Mouse (Mus musculus): ENCODE data around the gene Faf2. TPM values are rescaled to one million over a fixed set of nuclear protein-coding genes. Genes with fewer than 3 reads are reported as not detected.

The Faf2 gene
- polyA plus RNA-seq (2015; fragmentation: Nextera tagmentation; extraction: Ambion mirVana) = 72.7 and 82.9 TPM in 2 replicates

DNA sequence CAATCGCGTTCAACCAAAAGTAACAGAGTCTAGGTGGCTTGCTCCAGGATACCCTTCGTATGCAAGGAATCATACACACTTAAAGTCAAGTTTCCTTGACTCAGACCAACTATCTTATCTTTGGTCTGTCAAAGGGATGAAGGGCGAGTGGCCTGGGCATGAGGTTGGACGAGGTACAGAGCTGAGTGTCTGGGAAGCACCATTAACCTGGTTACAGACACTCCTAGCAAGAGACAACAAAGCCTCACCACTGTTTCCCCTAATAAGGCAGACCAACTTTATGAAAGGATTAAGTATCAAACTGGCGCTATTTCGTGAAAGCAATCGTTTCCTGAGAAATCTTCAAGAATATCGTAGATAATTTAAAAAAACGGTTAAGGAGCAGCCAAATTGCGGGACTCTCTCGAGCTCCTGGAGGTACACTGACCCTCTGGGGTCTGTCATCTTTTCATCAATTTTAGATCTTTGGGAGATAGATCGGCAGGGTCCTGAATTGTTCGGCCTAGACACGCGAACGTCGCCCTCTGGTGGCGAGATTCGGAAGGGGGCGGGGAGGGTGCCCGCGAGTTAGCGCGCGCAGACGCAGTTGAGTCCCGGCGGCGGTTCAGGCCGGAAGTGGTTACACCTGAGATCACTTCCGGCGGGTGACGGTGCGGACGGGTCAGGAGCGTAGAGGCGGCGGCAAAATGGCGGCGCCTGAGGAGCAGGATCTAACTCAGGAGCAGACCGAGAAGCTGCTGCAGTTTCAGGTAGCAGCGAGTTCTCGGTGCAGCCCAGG lies at the start of gene Faf2:
Gene Faf2 (plus strand): TSS at position 630 of the 778 bp plus-strand sequence.
- WGBS = 9% methylated on average over 44 of the region's 44 CpGs
- peak within 1 kb of the TSS; percentile 66 for H3K27ac ChIP-seq
- no peaks in the 10 kb centered on the region for H3K27me3 ChIP-seq
- peak; percentile 98 for ATAC-seq (ENCODE audit: borderline replicate concordance, extremely low read depth, low FRiP score, low TSS enrichment)
- no peaks in the 10 kb centered on the region for H3K9me3 ChIP-seq
- H3K9ac ChIP-seq = peak within 1 kb of the TSS; percentile 96
- no peaks in the 10 kb centered on the region for H3K36me3 ChIP-seq
- H3K4me3 ChIP-seq = peak within 1 kb of the TSS; percentile 70
- peak within 1 kb of the TSS; percentile 77 for H3K4me2 ChIP-seq
- H3K4me1 ChIP-seq = peaks cover 12% of the 10 kb centered on the region

DNA sequence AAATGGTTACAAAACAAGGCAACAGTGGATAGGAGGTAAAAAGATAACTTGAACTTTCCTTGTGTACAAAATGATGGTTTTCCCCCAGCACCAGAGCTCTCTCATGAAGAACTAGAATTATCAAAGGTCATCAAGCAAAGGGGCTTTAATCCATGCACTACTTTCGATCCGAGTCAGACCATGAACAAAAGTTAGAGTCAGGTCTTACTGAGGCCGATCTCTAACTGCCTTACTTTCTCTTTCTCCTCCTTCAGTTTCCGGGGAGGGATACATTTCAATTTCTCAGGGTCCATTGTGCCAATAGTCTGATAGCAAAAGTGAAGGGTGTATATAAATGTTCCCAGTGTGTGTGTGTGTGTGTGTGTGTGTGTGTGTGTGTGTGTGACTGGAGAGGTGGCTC lies 49.0 kb upstream of the Faf2 start:
- no peaks in the 10 kb centered on the region for H3K9me3 ChIP-seq
- ATAC-seq (ENCODE audit: borderline replicate concordance, extremely low read depth, low FRiP score, low TSS enrichment) = no peak
- WGBS = 79% methylated on average over 4 of the region's 4 CpGs

DNA sequence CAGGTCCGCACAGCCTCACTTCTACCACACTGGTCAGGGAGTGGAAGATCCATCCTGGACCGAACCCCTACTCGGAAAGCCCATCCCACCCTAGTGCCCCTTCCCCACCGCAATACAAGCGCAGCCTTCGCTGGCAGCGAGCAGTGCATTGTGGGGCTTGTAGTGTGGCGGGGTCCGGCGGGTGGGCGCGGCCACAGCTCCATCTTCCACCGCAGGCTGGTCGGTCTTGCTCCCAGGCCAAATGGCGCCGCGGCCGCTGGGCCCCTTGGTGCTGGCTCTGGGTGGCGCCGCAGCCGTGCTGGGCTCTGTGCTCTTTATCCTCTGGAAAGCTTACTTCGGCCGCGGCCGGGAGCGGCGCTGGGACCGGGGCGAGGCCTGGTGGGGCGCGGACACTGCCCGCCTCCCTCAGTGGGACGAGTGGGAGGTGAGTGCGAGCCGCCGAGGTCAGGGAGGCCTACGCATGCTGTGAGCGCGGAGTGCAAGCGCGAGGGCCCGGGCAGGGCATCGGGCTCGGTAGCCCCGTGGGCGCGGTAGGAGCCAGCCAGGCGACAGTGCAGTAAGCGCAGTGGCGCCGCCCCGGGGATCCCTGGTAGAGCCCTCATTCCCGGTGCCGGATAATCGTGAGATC lies 46.6 kb upstream of the Faf2 start, which contains the start of gene Arl10:
Gene Arl10 (plus strand): TSS at position 162 of the 628 bp plus-strand sequence.
- peaks cover 23% of the 10 kb centered on the region for H3K36me3 ChIP-seq
- H3K4me1 ChIP-seq = peaks cover 14% of the 10 kb centered on the region
- H3K9ac ChIP-seq = peak within 1 kb of the TSS; percentile 74
- H3K9me3 ChIP-seq = no peaks in the 10 kb centered on the region
- peak within 1 kb of the TSS; percentile 78 for H3K4me3 ChIP-seq
- peak within 1 kb of the TSS; percentile 79 for H3K27ac ChIP-seq
- peak; percentile 91 for ATAC-seq (ENCODE audit: borderline replicate concordance, extremely low read depth, low FRiP score, low TSS enrichment)
- peak within 1 kb of the TSS; percentile 68 for H3K4me2 ChIP-seq
- under 1% methylated on average over 55 of the region's 55 CpGs for WGBS
- no peaks in the 10 kb centered on the region for H3K27me3 ChIP-seq

More for the DNA sequence above, 49.0 kb upstream of the Faf2 start:
- no peak overlapping the region for H3K4me3 ChIP-seq
- no peaks in the 10 kb centered on the region for H3K27me3 ChIP-seq
- no peak overlapping the region for H3K27ac ChIP-seq
- peaks cover 14% of the 10 kb centered on the region for H3K4me1 ChIP-seq
- H3K4me2 ChIP-seq = no peak overlapping the region
- H3K9ac ChIP-seq = no peak overlapping the region
- H3K36me3 ChIP-seq = 0 out of 2 replicates have a peak, but pooled peaks cover 7% of the 10 kb centered on the region

DNA sequence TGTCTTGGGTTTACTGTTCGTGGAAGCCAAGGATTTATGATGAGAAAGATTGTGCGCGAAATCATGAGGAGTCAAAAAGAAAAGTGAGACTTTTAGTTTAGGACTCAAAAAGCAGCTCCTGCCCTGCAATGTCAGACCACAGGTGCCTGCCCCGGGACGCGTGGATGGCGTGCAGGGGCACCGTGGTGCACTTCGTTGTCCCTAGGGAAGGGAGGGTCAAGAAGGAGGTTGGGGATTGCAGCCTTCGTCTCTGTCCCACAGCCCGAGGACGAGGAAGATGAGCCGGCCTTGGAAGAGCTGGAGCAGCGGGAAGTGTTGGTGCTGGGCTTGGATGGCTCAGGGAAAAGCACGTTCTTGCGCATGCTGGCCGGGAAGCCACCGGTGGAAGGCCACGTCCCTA lies 46.1 kb upstream of the Faf2 start:
- no peaks in the 10 kb centered on the region for H3K9me3 ChIP-seq
- H3K36me3 ChIP-seq = peaks cover 28% of the 10 kb centered on the region
- peak overlapping the region; percentile 68 for H3K4me2 ChIP-seq
- H3K4me3 ChIP-seq = peak overlapping the region; percentile 78
- WGBS = 2% methylated on average over 19 of the region's 19 CpGs
- peak overlapping the region; percentile 74 for H3K9ac ChIP-seq
- peak overlapping the region; percentile 79 for H3K27ac ChIP-seq
- peaks cover 14% of the 10 kb centered on the region for H3K4me1 ChIP-seq
- ATAC-seq (ENCODE audit: borderline replicate concordance, extremely low read depth, low FRiP score, low TSS enrichment) = no peak; the same call in 1 of the 2 replicates
- H3K27me3 ChIP-seq = no peaks in the 10 kb centered on the region

DNA sequence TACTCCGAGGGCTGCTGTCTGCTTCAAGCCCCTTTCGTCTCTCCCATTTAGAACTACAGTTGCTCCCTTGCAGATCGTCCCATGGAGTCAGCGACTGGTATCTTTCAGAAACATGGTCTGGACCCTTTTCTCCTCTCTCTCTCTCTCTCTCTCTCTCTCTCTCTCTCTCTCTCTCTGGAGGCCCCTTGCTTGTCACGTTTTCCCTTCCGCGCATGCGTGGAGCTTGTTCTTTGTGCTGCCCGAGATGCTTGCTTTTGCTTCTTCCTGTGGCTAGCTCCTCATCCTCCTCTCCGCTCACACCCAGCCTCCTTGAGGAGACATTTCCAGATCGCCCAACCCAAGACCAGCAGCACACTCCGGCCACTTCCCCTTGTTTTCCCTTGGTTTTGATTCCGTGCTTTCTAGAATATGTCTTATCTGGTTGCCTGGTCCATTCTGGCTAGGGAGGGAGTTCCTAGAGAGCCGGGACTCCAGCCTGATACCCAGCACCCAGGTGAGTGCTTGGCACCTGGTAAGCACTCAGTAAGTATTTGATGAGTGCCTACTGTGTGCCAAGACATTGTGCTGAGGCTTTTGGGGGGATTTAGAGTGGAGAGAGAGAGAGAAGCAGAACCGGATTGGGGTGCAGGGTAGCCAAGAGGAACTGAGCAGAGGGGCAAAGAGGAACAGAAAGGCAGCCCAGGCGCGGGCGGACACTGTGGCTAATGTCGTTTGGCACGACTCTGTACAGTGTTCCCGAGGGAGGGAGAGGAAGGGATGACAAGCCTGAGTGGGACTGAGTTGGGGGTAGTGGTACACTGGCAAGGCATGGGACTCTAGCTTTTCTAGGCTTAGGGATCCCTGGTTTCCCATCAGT lies 43.7 kb upstream of the Faf2 start:
- H3K27ac ChIP-seq = no peak overlapping the region
- H3K9me3 ChIP-seq = no peaks in the 10 kb centered on the region
- H3K4me3 ChIP-seq = no peak overlapping the region
- ATAC-seq (ENCODE audit: borderline replicate concordance, extremely low read depth, low FRiP score, low TSS enrichment) = no peak
- no peak overlapping the region for H3K4me2 ChIP-seq
- peaks cover 23% of the 10 kb centered on the region for H3K4me1 ChIP-seq
- H3K9ac ChIP-seq = no peak overlapping the region
- peaks cover 36% of the 10 kb centered on the region for H3K36me3 ChIP-seq
- WGBS = 78% methylated on average over 21 of the region's 21 CpGs
- H3K27me3 ChIP-seq = no peaks in the 10 kb centered on the region

DNA sequence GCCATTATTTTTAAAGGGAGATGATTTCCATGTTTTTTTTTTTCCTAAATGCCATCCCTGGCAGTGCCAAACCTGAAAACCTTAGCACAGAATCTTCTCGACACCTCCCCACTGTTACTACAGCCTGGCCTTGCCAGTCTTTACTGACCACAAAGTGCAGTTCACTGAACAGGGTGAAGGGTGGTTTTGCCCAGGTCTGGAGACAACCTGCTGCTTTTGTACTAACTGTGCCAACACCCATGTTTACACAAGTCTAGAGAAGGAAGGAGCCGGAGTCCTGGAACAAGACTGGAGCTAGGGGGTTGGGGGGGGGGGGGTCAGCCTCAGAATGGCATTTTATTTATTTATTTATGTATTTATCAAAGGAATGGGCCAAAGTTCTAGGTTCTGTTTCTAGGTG lies 40.2 kb upstream of the Faf2 start:
- H3K27me3 ChIP-seq = no peaks in the 10 kb centered on the region
- H3K9me3 ChIP-seq = no peaks in the 10 kb centered on the region
- H3K27ac ChIP-seq = no peak overlapping the region; the same call in 1 of the 2 replicates
- no peak overlapping the region for H3K4me3 ChIP-seq
- H3K4me2 ChIP-seq = no peak overlapping the region
- 50% methylated on average over 2 of the region's 2 CpGs for whole genome bisulfite sequencing
- peaks cover 13% of the 10 kb centered on the region; the same call in 1 of the 2 replicates for H3K4me1 ChIP-seq
- no peak overlapping the region for H3K9ac ChIP-seq
- no peak for ATAC-seq (ENCODE audit: borderline replicate concordance, extremely low read depth, low FRiP score, low TSS enrichment)
- peaks cover 70% of the 10 kb centered on the region for H3K36me3 ChIP-seq

DNA sequence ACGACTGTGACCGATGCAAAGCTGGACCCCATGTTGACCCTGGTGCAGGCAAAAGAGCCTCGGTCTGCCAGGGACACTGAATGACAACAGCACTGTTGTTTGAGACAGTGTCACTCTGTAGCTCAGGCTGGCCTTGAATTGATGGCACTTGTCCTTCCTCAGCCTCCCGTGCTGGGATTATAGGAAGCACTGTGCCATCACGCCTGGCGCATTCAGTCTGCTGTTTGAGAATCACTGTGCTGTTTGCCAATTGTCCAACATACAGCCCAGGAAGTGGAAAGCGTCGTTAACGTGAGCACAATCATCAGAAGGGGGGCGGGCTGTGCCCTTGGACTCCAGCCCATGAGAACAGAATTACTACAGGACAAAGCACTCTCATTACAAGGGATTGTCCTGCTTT lies 39.5 kb upstream of the Faf2 start:
- Histone ChIP-seq H3K36me3 (peaks cover 69% of the 10 kb centered on the region), H3K4me3 (no peak overlapping the region), H3K4me2 (no peak overlapping the region), H3K9me3 (no peaks in the 10 kb centered on the region), H3K4me1 (peaks cover 9% of the 10 kb centered on the region; the same call in 1 of the 2 replicates), H3K9ac (no peak overlapping the region), H3K27ac (peak overlapping the region; percentile 31; the same call in 1 of the 2 replicates), H3K27me3 (no peaks in the 10 kb centered on the region)
- WGBS = 64% methylated on average over 10 of the region's 10 CpGs
- ATAC-seq (ENCODE audit: borderline replicate concordance, extremely low read depth, low FRiP score, low TSS enrichment) = no peak

DNA sequence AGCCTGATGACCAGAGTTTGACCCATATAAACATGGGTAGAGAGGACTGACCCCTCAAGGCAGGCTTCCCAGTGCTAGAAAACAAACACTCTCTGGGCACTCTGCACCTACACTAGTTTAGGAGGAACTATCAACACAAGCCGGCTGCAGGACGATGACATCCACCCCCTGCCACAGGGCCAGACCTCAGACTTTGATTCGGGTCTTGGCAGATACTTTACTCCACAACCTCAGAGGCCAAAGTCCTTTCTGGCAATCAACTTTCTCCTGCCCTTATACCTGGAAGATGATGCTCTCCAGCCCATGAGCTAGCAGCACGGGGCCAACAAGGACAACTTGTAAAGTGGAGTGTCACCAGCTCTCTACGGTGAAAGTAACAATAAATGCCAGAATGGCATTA lies 38.7 kb upstream of the Faf2 start:
- Histone ChIP-seq H3K27me3 (no peaks in the 10 kb centered on the region), H3K4me1 (0 out of 2 replicates have a peak, but pooled peaks cover 9% of the 10 kb centered on the region), H3K9me3 (no peaks in the 10 kb centered on the region), H3K27ac (no peak overlapping the region), H3K4me3 (no peak overlapping the region), H3K4me2 (no peak overlapping the region), H3K36me3 (peaks cover 69% of the 10 kb centered on the region), H3K9ac (no peak overlapping the region)
- ATAC-seq (ENCODE audit: borderline replicate concordance, extremely low read depth, low FRiP score, low TSS enrichment) = no peak
- WGBS = 84% methylated on average over 5 of the region's 5 CpGs

DNA sequence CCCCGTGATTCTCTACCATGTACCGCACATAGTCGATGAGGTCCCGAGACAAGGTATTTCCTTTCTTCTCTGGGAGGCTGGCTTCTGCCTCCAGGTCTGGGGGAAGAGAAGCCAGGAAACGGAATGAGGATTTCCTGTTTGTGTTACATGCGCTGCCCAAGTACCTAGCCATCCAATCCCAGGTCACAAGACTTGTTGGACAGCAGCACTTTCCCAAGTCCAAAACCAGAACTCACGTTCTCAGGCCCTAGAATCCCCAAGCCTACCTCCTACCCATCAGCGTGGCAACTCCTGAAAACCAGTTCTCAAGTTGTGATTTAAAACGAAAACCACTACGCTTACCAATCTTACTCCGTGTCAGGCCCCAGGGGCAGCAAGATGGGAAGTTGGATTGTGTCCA lies 35.8 kb upstream of the Faf2 start:
- peaks cover 45% of the 10 kb centered on the region for H3K36me3 ChIP-seq
- peaks cover 14% of the 10 kb centered on the region for H3K4me1 ChIP-seq
- H3K27me3 ChIP-seq = no peaks in the 10 kb centered on the region
- no peak overlapping the region for H3K9ac ChIP-seq
- no peak overlapping the region for H3K4me2 ChIP-seq
- H3K27ac ChIP-seq = no peak overlapping the region
- no peaks in the 10 kb centered on the region for H3K9me3 ChIP-seq
- H3K4me3 ChIP-seq = no peak overlapping the region
- WGBS = 77% methylated on average over 11 of the region's 11 CpGs
- ATAC-seq (ENCODE audit: borderline replicate concordance, extremely low read depth, low FRiP score, low TSS enrichment) = no peak

DNA sequence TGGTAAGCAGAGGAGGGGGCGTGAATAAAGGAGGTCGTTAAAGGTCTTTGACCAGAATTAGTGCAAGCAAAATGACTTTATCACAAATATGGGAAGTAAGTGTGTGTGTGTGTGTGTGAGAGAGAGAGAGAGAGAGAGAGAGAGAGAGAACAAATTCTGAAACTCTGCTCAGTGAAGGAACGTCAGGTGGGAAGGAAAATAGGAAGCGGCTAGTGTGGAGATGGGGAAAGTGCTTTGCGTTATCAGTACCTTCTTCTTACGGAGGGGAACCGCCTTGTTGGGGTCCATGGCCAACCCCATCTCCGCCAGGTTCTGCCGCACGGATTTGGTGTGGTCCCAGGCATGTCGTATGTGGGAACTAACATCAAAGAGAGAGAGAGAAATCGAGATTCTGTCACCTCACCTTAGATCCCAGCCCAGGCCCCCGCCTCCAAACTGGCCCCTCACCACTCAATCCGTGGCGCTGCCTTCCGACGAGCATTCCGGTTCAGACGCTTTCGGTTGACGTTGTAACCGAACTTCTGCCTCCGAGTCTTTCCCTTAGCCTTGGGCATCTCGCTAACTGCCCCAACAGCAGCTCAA lies 32.1 kb upstream of the Faf2 start:
- H3K9ac ChIP-seq = peak overlapping the region; percentile 88
- peak overlapping the region; percentile 72 for H3K4me2 ChIP-seq
- H3K27ac ChIP-seq = peak overlapping the region; percentile 51
- no peaks in the 10 kb centered on the region for H3K27me3 ChIP-seq
- peaks cover 17% of the 10 kb centered on the region for H3K4me1 ChIP-seq
- no peaks in the 10 kb centered on the region for H3K9me3 ChIP-seq
- 1% methylated on average over 24 of the region's 24 CpGs for WGBS
- peaks cover 31% of the 10 kb centered on the region for H3K36me3 ChIP-seq
- peak; percentile 16 for ATAC-seq (ENCODE audit: borderline replicate concordance, extremely low read depth, low FRiP score, low TSS enrichment)
- peak overlapping the region; percentile 97 for H3K4me3 ChIP-seq
